Mouse (Mus musculus): Measurements from ENCODE around the gene Ncbp2. TPM values are rescaled to one million over a fixed set of nuclear protein-coding genes. Genes with fewer than 3 reads are reported as not detected.
"Not testable (repeated sequence)": the region's sequence is repeated elsewhere in the genome, so short reads cannot be mapped to it uniquely, and the experiment has no call there.

The Ncbp2 gene
- polyA plus RNA-seq, 1 experiment from 2014 or later = 143 TPM

- no peak for DNase-seq (ENCODE audit: extremely low spot score, low spot score)
- Histone ChIP-seq H3K36me3 (replicated peaks) (peaks cover 14% of the 10 kb centered on the region), H3K4me3 (no peak overlapping the region), H3K4me1 (peaks cover 17% of the 10 kb centered on the region), H3K9me3 (no peaks in the 10 kb centered on the region), H3K27ac (no peak overlapping the region), H3K27me3 (ENCODE audit: poor library complexity, severe bottlenecking) (peaks cover 17% of the 10 kb centered on the region)
- WGBS = 64% methylated on average over 2 of the region's 2 CpGs
Measured at GRCm38 (mm10) chr16:31940586-31940985, 7.7 kb upstream of the Ncbp2 start.

- WGBS = 7% methylated on average over 10 of the region's 10 CpGs
- H3K27me3 ChIP-seq (ENCODE audit: poor library complexity, severe bottlenecking) = no peaks in the 10 kb centered on the region
- 0 out of 2 replicates have a peak overlapping the region, but pooled peaks have one; percentile 26 for H3K27ac ChIP-seq
- H3K36me3 ChIP-seq (replicated peaks) = peaks cover 21% of the 10 kb centered on the region
- H3K9me3 ChIP-seq = no peaks in the 10 kb centered on the region
- peaks cover 39% of the 10 kb centered on the region for H3K4me1 ChIP-seq
- H3K4me3 ChIP-seq = 0 out of 2 replicates have a peak overlapping the region, but pooled peaks have one; percentile 1
- DNase-seq (ENCODE audit: extremely low spot score, low spot score) = peak; percentile 71
Measured at GRCm38 (mm10) chr16:31943980-31944379, 4.3 kb upstream of the Ncbp2 start.

- WGBS = 86% methylated on average over 12 of the region's 12 CpGs
- Histone ChIP-seq H3K36me3 (replicated peaks) (peaks cover 21% of the 10 kb centered on the region), H3K4me1 (peaks cover 47% of the 10 kb centered on the region), H3K27me3 (ENCODE audit: poor library complexity, severe bottlenecking) (no peaks in the 10 kb centered on the region), H3K4me3 (no peak overlapping the region), H3K9me3 (no peaks in the 10 kb centered on the region), H3K27ac (no peak overlapping the region)
- no peak for DNase-seq (ENCODE audit: extremely low spot score, low spot score)
Measured at GRCm38 (mm10) chr16:31944698-31945255, 3.5 kb upstream of the Ncbp2 start.

- H3K27ac ChIP-seq = no peak overlapping the region
- H3K27me3 ChIP-seq (ENCODE audit: poor library complexity, severe bottlenecking) = no peaks in the 10 kb centered on the region
- DNase-seq (ENCODE audit: extremely low spot score, low spot score) = no peak
- peaks cover 25% of the 10 kb centered on the region for H3K36me3 ChIP-seq (replicated peaks)
- WGBS = 91% methylated on average over 6 of the region's 6 CpGs
- no peaks in the 10 kb centered on the region for H3K9me3 ChIP-seq
- peaks cover 49% of the 10 kb centered on the region for H3K4me1 ChIP-seq
- H3K4me3 ChIP-seq = no peak overlapping the region
Measured at GRCm38 (mm10) chr16:31945372-31945771, 2.9 kb upstream of the Ncbp2 start.

GRCm38 (mm10) chr16:31945986-31946385 lies 2.3 kb upstream of the Ncbp2 start:
- H3K27me3 ChIP-seq (ENCODE audit: poor library complexity, severe bottlenecking); DNase-seq (ENCODE audit: extremely low spot score, low spot score); H3K9me3 ChIP-seq; H3K27ac ChIP-seq: not testable (repeated sequence)
- Histone ChIP-seq H3K4me1 (peaks cover 49% of the 10 kb centered on the region), H3K4me3 (peak overlapping the region; percentile 88; the same call in 1 of the 2 replicates), H3K36me3 (replicated peaks) (peaks cover 32% of the 10 kb centered on the region)
- WGBS = 89% methylated on average over 6 of the region's 6 CpGs

GRCm38 (mm10) chr16:31947333-31947732 lies 980 bp upstream of the Ncbp2 start:
- Histone ChIP-seq H3K4me1 (peaks cover 49% of the 10 kb centered on the region), H3K9me3 (no peaks in the 10 kb centered on the region), H3K27me3 (ENCODE audit: poor library complexity, severe bottlenecking) (no peaks in the 10 kb centered on the region), H3K27ac (peak overlapping the region; percentile 92), H3K4me3 (peak overlapping the region; percentile 88), H3K36me3 (replicated peaks) (peaks cover 45% of the 10 kb centered on the region)
- WGBS = 37% methylated on average over 8 of the region's 8 CpGs
- no peak for DNase-seq (ENCODE audit: extremely low spot score, low spot score)

- peaks cover 51% of the 10 kb centered on the region for H3K36me3 ChIP-seq (replicated peaks)
- peak overlapping the region; percentile 92 for H3K27ac ChIP-seq
- peak overlapping the region; percentile 88 for H3K4me3 ChIP-seq
- H3K27me3 ChIP-seq (ENCODE audit: poor library complexity, severe bottlenecking) = no peaks in the 10 kb centered on the region
- peaks cover 49% of the 10 kb centered on the region for H3K4me1 ChIP-seq
- no peaks in the 10 kb centered on the region for H3K9me3 ChIP-seq
- DNase-seq (ENCODE audit: extremely low spot score, low spot score) = no peak
- WGBS = under 1% methylated on average over 38 of the region's 38 CpGs
Measured at GRCm38 (mm10) chr16:31947901-31948316, 404 bp upstream of the Ncbp2 start.

- WGBS = 91% methylated on average over 7 of the region's 7 CpGs
- no peaks in the 10 kb centered on the region for H3K27me3 ChIP-seq (ENCODE audit: poor library complexity, severe bottlenecking)
- no peak overlapping the region for H3K4me3 ChIP-seq
- no peaks in the 10 kb centered on the region for H3K9me3 ChIP-seq
- no peak for DNase-seq (ENCODE audit: extremely low spot score, low spot score)
- peaks cover 98% of the 10 kb centered on the region for H3K36me3 ChIP-seq (replicated peaks)
- H3K27ac ChIP-seq = no peak overlapping the region
- no peaks in the 10 kb centered on the region for H3K4me1 ChIP-seq
Measured at GRCm38 (mm10) chr16:31963224-31963623, 14.9 kb downstream of the Ncbp2 start.

- DNase-seq (ENCODE audit: extremely low spot score, low spot score) = no peak
- Histone ChIP-seq H3K27me3 (ENCODE audit: poor library complexity, severe bottlenecking) (no peaks in the 10 kb centered on the region), H3K9me3 (no peaks in the 10 kb centered on the region), H3K4me3 (no peak overlapping the region), H3K27ac (no peak overlapping the region), H3K4me1 (no peaks in the 10 kb centered on the region), H3K36me3 (replicated peaks) (peaks cover 88% of the 10 kb centered on the region)
- 97% methylated on average over 4 of the region's 4 CpGs for WGBS
Measured at GRCm38 (mm10) chr16:31975258-31975657, 26.9 kb downstream of the Ncbp2 start.

- 90% methylated on average over 3 of the region's 3 CpGs for WGBS
- DNase-seq (ENCODE audit: extremely low spot score, low spot score) = no peak
- Histone ChIP-seq H3K27me3 (ENCODE audit: poor library complexity, severe bottlenecking) (no peaks in the 10 kb centered on the region), H3K36me3 (replicated peaks) (peaks cover 82% of the 10 kb centered on the region), H3K27ac (no peak overlapping the region), H3K4me1 (no peaks in the 10 kb centered on the region), H3K9me3 (no peaks in the 10 kb centered on the region), H3K4me3 (no peak overlapping the region)
Measured at GRCm38 (mm10) chr16:31979501-31979900, 31.2 kb downstream of the Ncbp2 start.

- H3K27me3 ChIP-seq (ENCODE audit: poor library complexity, severe bottlenecking) = no peaks in the 10 kb centered on the region
- no peak overlapping the region for H3K4me3 ChIP-seq
- DNase-seq (ENCODE audit: extremely low spot score, low spot score) = no peak
- H3K4me1 ChIP-seq = no peaks in the 10 kb centered on the region
- no peaks in the 10 kb centered on the region for H3K9me3 ChIP-seq
- H3K27ac ChIP-seq = no peak overlapping the region
- 75% methylated on average over 5 of the region's 5 CpGs for WGBS
- H3K36me3 ChIP-seq (replicated peaks) = peaks cover 81% of the 10 kb centered on the region
Measured at GRCm38 (mm10) chr16:31980946-31981345, 32.6 kb downstream of the Ncbp2 start.

- Histone ChIP-seq H3K36me3 (replicated peaks) (peaks cover 79% of the 10 kb centered on the region), H3K4me1 (no peaks in the 10 kb centered on the region), H3K9me3 (no peaks in the 10 kb centered on the region), H3K27ac (no peak overlapping the region), H3K27me3 (ENCODE audit: poor library complexity, severe bottlenecking) (no peaks in the 10 kb centered on the region), H3K4me3 (no peak overlapping the region)
- no peak for DNase-seq (ENCODE audit: extremely low spot score, low spot score)
- WGBS = 29% methylated on average over 1 of the region's 1 CpGs
Measured at GRCm38 (mm10) chr16:31992039-31992438, 43.7 kb downstream of the Ncbp2 start.

GRCm38 (mm10) chr16:31993195-31993594 lies 44.9 kb downstream of the Ncbp2 start:
- no peak for DNase-seq (ENCODE audit: extremely low spot score, low spot score)
- H3K36me3 ChIP-seq (replicated peaks) = peaks cover 75% of the 10 kb centered on the region
- H3K27ac ChIP-seq = no peak overlapping the region
- H3K4me3 ChIP-seq = no peak overlapping the region
- no peaks in the 10 kb centered on the region for H3K27me3 ChIP-seq (ENCODE audit: poor library complexity, severe bottlenecking)
- no peaks in the 10 kb centered on the region for H3K9me3 ChIP-seq
- H3K4me1 ChIP-seq = no peaks in the 10 kb centered on the region
- 95% methylated on average over 4 of the region's 4 CpGs for WGBS

- Histone ChIP-seq H3K4me1 (no peaks in the 10 kb centered on the region), H3K36me3 (replicated peaks) (peaks cover 72% of the 10 kb centered on the region), H3K27ac (no peak overlapping the region)
Measured at GRCm38 (mm10) chr16:31993946-31994345, 45.6 kb downstream of the Ncbp2 start.

More at GRCm38 (mm10) chr16:31993946-31994345, 45.6 kb downstream of the Ncbp2 start:
- Histone ChIP-seq H3K9me3 (no peaks in the 10 kb centered on the region), H3K4me3 (no peak overlapping the region), H3K27me3 (ENCODE audit: poor library complexity, severe bottlenecking) (no peaks in the 10 kb centered on the region)
- no peak for DNase-seq (ENCODE audit: extremely low spot score, low spot score)

Data from forebrain, embryonic 10.5 days (tissue).